Mouse (Mus musculus) midbrain, embryonic 14.5 days (tissue): ENCODE data around the gene Pik3r3. TPM values are rescaled to one million over a fixed set of nuclear protein-coding genes. Genes with fewer than 3 reads are reported as not detected.

Source experiments
- ATAC-seq: fragments of 200-750 bp; cut with Nextera tagmentation; 2 replicates; pipeline ENCODE4 v1.8.0; 2017; ENCODE audit warnings: moderate number of reproducible peaks, moderate library complexity; ENCODE audit not compliant: low FRiP score, low TSS enrichment
- DNase-seq: peaks from one replicate; pipeline ENCODE4 v3.0.0-alpha.2; 2015
- H3K27ac ChIP-seq: fragments of 300-500 bp; sonication (generic); replicated peaks from 2 replicates; pipeline ENCODE4 v1.5.1; 2014; ENCODE audit warnings: mild to moderate bottlenecking, low read depth, low read length, moderate library complexity
- H3K27me3 ChIP-seq: fragments of 300-500 bp; sonication (generic); 2 replicates; pipeline ENCODE4 v1.6.1; 2014; ENCODE audit warnings: low read length, control low read depth, mixed read lengths; ENCODE audit not compliant: control insufficient read depth, insufficient read depth
- H3K36me3 ChIP-seq: fragments of 300-500 bp; sonication (generic); 2 replicates; pipeline ENCODE4 v1.6.1; 2014; ENCODE audit warnings: low read length, control low read depth; ENCODE audit not compliant: control insufficient read depth, insufficient read depth
- H3K4me1 ChIP-seq: fragments of 300-500 bp; sonication (generic); 2 replicates; pipeline ENCODE4 v1.6.1; 2014; ENCODE audit warnings: mild to moderate bottlenecking, antibody characterized with exemption, low read length, control low read depth; ENCODE audit not compliant: control insufficient read depth, insufficient read depth
- H3K4me2 ChIP-seq: fragments of 300-500 bp; sonication (generic); 2 replicates; pipeline ENCODE4 v1.6.1; 2014; ENCODE audit warnings: mild to moderate bottlenecking, low read length, moderate library complexity
- H3K4me3 ChIP-seq: fragments of 300-500 bp; sonication (generic); replicated peaks from 2 replicates; pipeline ENCODE4 v1.5.1; 2014; ENCODE audit warnings: low read depth, low read length
- H3K9ac ChIP-seq: fragments of 300-500 bp; sonication (generic); replicated peaks from 2 replicates; pipeline ENCODE4 v1.6.1; 2014; ENCODE audit warnings: mild to moderate bottlenecking, low read length, moderate library complexity
- H3K9me3 ChIP-seq: fragments of 300-500 bp; sonication (generic); 2 replicates; pipeline ENCODE4 v1.6.1; 2016; ENCODE audit warnings: low read length, control low read depth, mixed read lengths; ENCODE audit not compliant: control insufficient read depth
- WGBS: fragments of 180-500 bp; shearing (Covaris S2); extraction: QIAGEN DNeasy Blood & Tissue Kit; methylation state at CpG from one replicate; pipeline ENCODE4 v1.1.7; 2014; 5-methylcytosine and 5-hydroxymethylcytosine counted together
- polyA plus RNA-seq: library from polyadenylated mRNA; unstranded; fragments of >200 nt; fragmentation: Nextera tagmentation; extraction: Ambion mirVana; gene quantifications from 2 replicates; pipeline ENCODE4 v1.2.1, GENCODE M21; 2014

Gene Pik3r3
- 86.4 and 115 TPM in 2 replicates for polyA plus RNA-seq

DNA sequence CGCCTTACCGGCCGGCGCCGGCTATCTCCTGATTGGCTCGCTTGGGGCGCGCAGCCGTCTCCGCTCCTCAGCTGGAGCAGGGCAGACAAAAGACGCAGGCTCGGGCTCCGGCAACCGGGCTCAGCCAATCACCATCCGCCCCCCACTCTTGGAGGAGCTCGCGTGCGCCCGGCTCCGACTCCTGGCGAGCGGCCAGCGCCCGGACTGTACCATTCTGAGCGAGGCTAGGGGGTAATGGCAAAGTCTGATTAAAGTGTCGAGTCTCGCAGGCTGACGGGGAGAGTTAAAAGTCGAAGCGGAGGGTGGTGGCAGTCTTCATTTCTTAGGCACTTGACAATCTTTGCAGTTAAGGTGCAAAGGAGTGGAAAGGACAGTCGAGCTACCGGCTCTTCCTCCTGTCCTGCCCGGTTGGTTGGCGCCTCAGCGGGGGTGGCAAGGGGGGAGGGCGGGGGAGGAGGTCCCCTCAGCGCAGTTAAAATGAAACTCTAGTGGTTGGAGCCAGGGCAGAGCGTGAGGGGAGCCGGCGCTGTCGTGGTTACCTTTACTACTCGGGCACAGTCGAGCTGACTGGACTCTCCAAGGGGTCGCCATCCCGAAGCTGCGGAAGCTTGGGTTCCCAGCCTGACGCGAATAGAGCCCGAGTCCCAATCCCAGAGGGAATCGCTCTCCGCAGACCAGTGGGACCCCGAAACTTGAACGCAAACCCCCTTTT, at the start of gene Pik3r3:
TSS of gene Pik3r3 (plus strand) at position 479 of the 712 bp plus-strand sequence.
- Histone ChIP-seq H3K36me3 (no peaks in the 10 kb centered on the region), H3K4me3 (peak within 1 kb of the TSS; percentile 52), H3K27ac (peak within 1 kb of the TSS; percentile 100), H3K4me2 (peak within 1 kb of the TSS; percentile 68), H3K9ac (peak within 1 kb of the TSS; percentile 93), H3K9me3 (no peaks in the 10 kb centered on the region), H3K4me1 (peaks cover 14% of the 10 kb centered on the region), H3K27me3 (no peaks in the 10 kb centered on the region)
- ATAC-seq (peak; percentile 99), DNase-seq (peak; percentile 99)
- WGBS = under 1% methylated on average over 53 of the region's 53 CpGs

- H3K9me3 ChIP-seq = no peaks in the 10 kb centered on the region
- 90% methylated on average over 6 of the region's 6 CpGs for WGBS
- H3K27ac ChIP-seq = no peak within 1 kb of the TSS
- no peaks in the 10 kb centered on the region for H3K27me3 ChIP-seq
- DNase-seq = no peak
- no peaks in the 10 kb centered on the region for H3K36me3 ChIP-seq
- no peak within 1 kb of the TSS for H3K4me2 ChIP-seq
- no peak for ATAC-seq
- no peak within 1 kb of the TSS for H3K4me3 ChIP-seq
- peaks cover 19% of the 10 kb centered on the region; the same call in 1 of the 2 replicates for H3K4me1 ChIP-seq
- H3K9ac ChIP-seq = no peak within 1 kb of the TSS
Measured at GRCm38 (mm10) chr4:116173072-116173471, 48.3 kb upstream of the Pik3r3 start, which contains the start of the genes 1700042G07Rik and Gm49337. TSS of gene 1700042G07Rik (plus strand) at chr4:116173372. TSS of gene Gm49337 (plus strand) at chr4:116173384.

GRCm38 (mm10) chr4:116173752-116174151, 47.7 kb upstream of the Pik3r3 start:
- 92% methylated on average over 4 of the region's 4 CpGs for WGBS
- no peak for DNase-seq
- no peak overlapping the region for H3K9ac ChIP-seq
- no peaks in the 10 kb centered on the region for H3K9me3 ChIP-seq
- no peak overlapping the region for H3K4me3 ChIP-seq
- no peak overlapping the region for H3K4me2 ChIP-seq
- no peak overlapping the region for H3K27ac ChIP-seq
- no peaks in the 10 kb centered on the region for H3K36me3 ChIP-seq
- peaks cover 19% of the 10 kb centered on the region; the same call in 1 of the 2 replicates for H3K4me1 ChIP-seq
- no peaks in the 10 kb centered on the region for H3K27me3 ChIP-seq
- no peak for ATAC-seq

- no peak overlapping the region for H3K4me3 ChIP-seq
- DNase-seq = no peak
- H3K36me3 ChIP-seq = no peaks in the 10 kb centered on the region
- H3K27ac ChIP-seq = peak overlapping the region; percentile 6; the same call in 1 of the 2 replicates
- no peak overlapping the region for H3K4me2 ChIP-seq
- no peak overlapping the region for H3K9ac ChIP-seq
- no peaks in the 10 kb centered on the region for H3K27me3 ChIP-seq
- H3K4me1 ChIP-seq = peaks cover 19% of the 10 kb centered on the region; the same call in 1 of the 2 replicates
- 45% methylated on average over 6 of the region's 6 CpGs for WGBS
- H3K9me3 ChIP-seq = no peaks in the 10 kb centered on the region
- no peak for ATAC-seq
Measured at GRCm38 (mm10) chr4:116174466-116175116, 46.8 kb upstream of the Pik3r3 start.

DNA sequence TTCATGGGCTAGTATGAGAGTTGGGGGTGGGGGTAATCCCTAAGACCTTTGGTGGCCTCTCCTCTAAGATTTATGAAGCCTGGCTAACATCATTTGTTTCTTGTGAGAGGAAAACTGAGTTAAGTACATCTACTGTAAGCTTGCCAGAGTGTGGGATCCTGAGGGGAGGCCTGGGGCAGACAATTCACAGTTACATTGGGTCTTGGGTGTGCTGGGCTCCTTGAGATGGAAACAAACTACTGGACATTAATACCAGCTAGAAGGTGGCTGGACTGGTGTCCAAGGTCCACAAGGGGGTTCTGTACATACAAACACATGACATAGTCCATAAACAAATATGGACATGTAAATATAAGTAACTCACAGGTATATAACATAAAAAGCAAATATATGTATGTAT, 46.3 kb upstream of the Pik3r3 start:
- Histone ChIP-seq H3K4me3 (no peak overlapping the region), H3K27me3 (no peaks in the 10 kb centered on the region), H3K9me3 (no peaks in the 10 kb centered on the region), H3K4me2 (no peak overlapping the region), H3K9ac (no peak overlapping the region), H3K27ac (no peak overlapping the region), H3K4me1 (peaks cover 19% of the 10 kb centered on the region; the same call in 1 of the 2 replicates), H3K36me3 (no peaks in the 10 kb centered on the region)
- DNase-seq = no peak
- ATAC-seq = no peak

DNA sequence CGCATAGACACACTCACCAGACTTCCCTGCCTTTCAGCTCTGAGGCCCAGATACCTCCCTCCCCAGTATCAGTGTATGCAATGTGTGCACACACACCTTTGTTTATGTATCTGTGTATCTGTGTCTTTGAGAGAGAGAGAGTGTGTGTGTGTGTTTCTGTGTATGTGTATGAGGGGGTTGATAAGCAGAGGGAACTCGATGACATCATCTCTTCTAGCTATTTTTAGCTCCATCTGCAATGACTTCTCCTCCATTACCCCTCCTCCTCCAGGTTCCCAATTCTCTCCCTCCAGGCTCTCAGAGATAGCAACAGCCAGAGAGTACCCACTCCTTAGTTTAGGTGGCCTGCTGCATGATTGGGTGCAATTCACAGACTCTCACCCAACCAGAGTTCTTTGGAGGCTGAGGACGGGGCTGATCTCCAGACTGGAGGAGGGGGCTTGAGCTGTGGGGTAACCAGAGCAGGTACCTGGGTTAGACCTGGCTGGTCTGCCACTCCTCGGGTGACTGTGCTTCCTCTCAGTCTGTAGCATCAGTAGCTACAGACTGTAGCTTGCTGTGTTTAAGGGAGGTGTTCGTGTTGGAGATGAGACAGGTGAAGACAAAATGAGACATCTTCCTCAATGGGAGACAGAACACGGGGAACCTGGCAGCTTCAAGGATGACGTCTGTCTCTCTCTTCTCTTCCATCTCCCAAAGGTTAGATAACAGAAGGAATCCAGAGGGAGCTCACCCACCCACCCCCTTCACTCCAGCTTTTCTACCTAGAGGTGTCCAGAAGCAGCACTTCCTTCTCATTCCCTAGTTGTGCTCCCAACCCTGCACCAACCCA, 45.5 kb upstream of the Pik3r3 start:
- peak overlapping the region; percentile 41; the same call in 1 of the 2 replicates for H3K4me2 ChIP-seq
- no peaks in the 10 kb centered on the region for H3K9me3 ChIP-seq
- ATAC-seq = no peak
- 0 out of 2 replicates have a peak overlapping the region, but pooled peaks have one; percentile 12 for H3K9ac ChIP-seq
- no peak for DNase-seq
- no peak overlapping the region for H3K4me3 ChIP-seq
- H3K27ac ChIP-seq = peak overlapping the region; percentile 41; the same call in 1 of the 2 replicates
- H3K4me1 ChIP-seq = peaks cover 19% of the 10 kb centered on the region; the same call in 1 of the 2 replicates
- no peaks in the 10 kb centered on the region for H3K27me3 ChIP-seq
- no peaks in the 10 kb centered on the region for H3K36me3 ChIP-seq
- WGBS = 73% methylated on average over 7 of the region's 7 CpGs

- Histone ChIP-seq H3K4me3 (no peak overlapping the region), H3K4me2 (peak overlapping the region; percentile 41), H3K9ac (no peak overlapping the region), H3K9me3 (no peaks in the 10 kb centered on the region), H3K27me3 (no peaks in the 10 kb centered on the region), H3K36me3 (no peaks in the 10 kb centered on the region), H3K4me1 (peaks cover 19% of the 10 kb centered on the region; the same call in 1 of the 2 replicates), H3K27ac (peak overlapping the region; percentile 41)
- peak; percentile 68 for DNase-seq
- 19% methylated on average over 10 of the region's 10 CpGs for WGBS
- peak; percentile 72 for ATAC-seq
Measured at GRCm38 (mm10) chr4:116176543-116176988, 44.9 kb upstream of the Pik3r3 start.

DNA sequence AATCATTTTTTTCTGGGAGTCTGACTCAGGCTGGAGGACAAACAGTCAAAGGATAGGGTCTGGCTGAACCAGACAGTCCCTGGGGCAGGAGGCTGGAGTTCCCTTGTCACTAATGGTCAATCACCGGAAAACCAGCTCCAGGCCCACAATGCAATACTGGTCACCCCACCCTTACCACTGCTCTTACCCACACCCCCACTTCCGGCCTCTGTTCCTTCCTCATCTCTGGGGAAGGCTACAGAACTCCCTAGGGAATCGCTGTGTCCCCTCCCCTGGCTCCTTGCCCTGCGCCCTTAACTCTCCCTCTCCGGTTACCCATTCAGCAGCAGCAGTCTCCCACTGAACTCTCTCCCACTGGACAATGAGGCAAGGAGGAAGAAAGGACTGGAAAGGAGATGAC, 44.3 kb upstream of the Pik3r3 start:
- no peak overlapping the region for H3K4me3 ChIP-seq
- 36% methylated on average over 5 of the region's 5 CpGs for WGBS
- ATAC-seq (no peak), DNase-seq (peak; percentile 31)
- H3K4me2 ChIP-seq = peak overlapping the region; percentile 41
- peak overlapping the region; percentile 41; the same call in 1 of the 2 replicates for H3K27ac ChIP-seq
- H3K4me1 ChIP-seq = peaks cover 19% of the 10 kb centered on the region; the same call in 1 of the 2 replicates
- H3K9me3 ChIP-seq = no peaks in the 10 kb centered on the region
- no peaks in the 10 kb centered on the region for H3K36me3 ChIP-seq
- H3K9ac ChIP-seq = no peak overlapping the region
- H3K27me3 ChIP-seq = no peaks in the 10 kb centered on the region
